Mouse (Mus musculus): ENCODE measurements around the gene Avpi1.

DNA sequence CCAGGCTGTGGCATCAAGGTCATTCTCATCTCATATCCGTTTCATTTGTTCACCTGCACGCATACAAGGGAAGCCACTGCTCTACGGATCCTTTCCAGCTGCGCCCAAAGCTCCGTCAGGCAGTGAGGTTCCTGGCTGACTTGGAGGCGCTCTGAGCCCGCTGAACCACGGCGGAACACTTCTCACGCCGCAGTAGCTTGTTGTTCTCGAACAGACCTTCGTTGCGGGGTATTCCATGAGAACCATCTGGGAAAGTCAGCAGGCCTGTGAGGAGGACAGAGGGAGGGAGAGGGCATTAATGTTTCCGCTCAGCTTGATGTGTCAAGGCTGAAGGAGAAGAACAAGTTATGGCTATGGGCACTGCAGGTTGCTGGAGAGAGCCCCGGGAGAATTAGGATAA lies 52.9 kb downstream of the Avpi1 start:
- TF ChIP-seq MAFK (IDR thresholded peaks at IDR 0.05; ENCODE audit: borderline replicate concordance, low read depth, low read length) = no peak
- no peak for TF ChIP-seq NELFE (IDR thresholded peaks at IDR 0.05; ENCODE audit: low read depth, low read length)
- TF ChIP-seq CTCF (IDR thresholded peaks at IDR 0.05 in 2 of 3, conservative IDR thresholded peaks at IDR 0.05 in 1 of 3; ENCODE audit: control insufficient read depth in 1 of 3, insufficient read depth in 1 of 3, low read depth in 2 of 3, low read length in 3 of 3, poor library complexity in 1 of 3, severe bottlenecking in 1 of 3) = no peak
- TF ChIP-seq MAX (IDR thresholded peaks at IDR 0.05; ENCODE audit: low read length) = no peak
- TF ChIP-seq EP300 (IDR thresholded peaks at IDR 0.05; ENCODE audit: low read depth in 1 of 2, low read length in 2 of 2) = no peak
- TF ChIP-seq TCF12 (IDR thresholded peaks at IDR 0.05; ENCODE audit: low read depth, low read length) = no peak
- TF ChIP-seq E2F4 (IDR thresholded peaks at IDR 0.05; ENCODE audit: borderline replicate concordance, low read depth, low read length) = no peak
- no peak for TF ChIP-seq UBTF (IDR thresholded peaks at IDR 0.05; ENCODE audit: borderline replicate concordance, insufficient read depth, low read depth, low read length)
- TF ChIP-seq POLR2A (IDR thresholded peaks at IDR 0.05; ENCODE audit: control insufficient read depth in 1 of 2, insufficient read depth in 1 of 2, low read depth in 1 of 2, low read length in 2 of 2, poor library complexity in 1 of 2) = no peak
